Mouse (Mus musculus) small intestine, adult 2 months (tissue): Measurements from ENCODE around the gene Peg3.

ENCODE experiments used
- CTCF ChIP-seq: fragments of 200-500 bp; IDR thresholded peaks from 2 replicates; pipeline ENCODE4 v1.5.1; 2012; ENCODE audit warnings: low read depth, mild to moderate bottlenecking, control low read depth, inconsistent platforms, low read length, moderate library complexity, mixed read lengths; ENCODE audit not compliant: insufficient replicate concordance, insufficient read length; ENCODE audit errors: extremely low read depth
- POLR2A ChIP-seq: fragments of 200-500 bp; IDR thresholded peaks from 2 replicates; pipeline ENCODE4 v1.6.1; 2012; ENCODE audit warnings: low read depth, mild to moderate bottlenecking, control low read depth, inconsistent platforms, low read length, moderate library complexity

DNA sequence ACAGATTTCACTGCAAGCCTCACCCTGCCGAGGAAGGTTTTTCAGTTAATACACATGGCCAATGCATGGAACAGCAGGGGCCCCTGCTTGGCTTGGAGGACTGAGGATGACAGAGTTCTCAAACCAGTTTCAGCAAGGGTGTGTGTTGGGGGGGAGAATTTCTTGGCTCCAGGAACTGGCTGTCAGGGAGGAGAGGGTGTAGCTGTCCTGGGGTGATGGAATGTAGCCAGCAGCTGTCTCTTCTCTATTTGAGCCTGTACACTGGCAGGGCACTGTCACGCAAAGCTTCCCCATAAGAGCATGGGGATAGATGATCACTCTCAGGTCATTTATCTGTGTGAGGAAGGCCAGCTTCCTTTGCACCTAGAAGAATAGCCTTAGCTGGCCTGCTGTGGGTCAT, 46.9 kb upstream of the Peg3 start:
- TF ChIP-seq CTCF (no peak), POLR2A (no peak)
